Mouse (Mus musculus) embryonic fibroblast, embryonic 13.5 days (primary cell): ENCODE results near the gene Gpc4.

Experiments used
- CTCF ChIP-seq: IDR thresholded peaks from 2 replicates; pipeline ENCODE4 v1.5.1; 2011; ENCODE audit warnings: mild to moderate bottlenecking, control low read depth, low read length, moderate library complexity, borderline replicate concordance; ENCODE audit not compliant: insufficient read depth
- POLR2A ChIP-seq: IDR thresholded peaks from 2 replicates; pipeline ENCODE4 v1.6.1; 2011; ENCODE audit warnings: low read depth, mild to moderate bottlenecking, control low read depth, low read length, moderate library complexity

- TF ChIP-seq CTCF (no peak), POLR2A (no peak)
These were observed 24.7 kb downstream of the Gpc4 start for GRCm38 (mm10) chrX:52140316-52140715.
